Mouse (Mus musculus): ENCODE measurements around the gene Dgki.

Dgki gene

DNA sequence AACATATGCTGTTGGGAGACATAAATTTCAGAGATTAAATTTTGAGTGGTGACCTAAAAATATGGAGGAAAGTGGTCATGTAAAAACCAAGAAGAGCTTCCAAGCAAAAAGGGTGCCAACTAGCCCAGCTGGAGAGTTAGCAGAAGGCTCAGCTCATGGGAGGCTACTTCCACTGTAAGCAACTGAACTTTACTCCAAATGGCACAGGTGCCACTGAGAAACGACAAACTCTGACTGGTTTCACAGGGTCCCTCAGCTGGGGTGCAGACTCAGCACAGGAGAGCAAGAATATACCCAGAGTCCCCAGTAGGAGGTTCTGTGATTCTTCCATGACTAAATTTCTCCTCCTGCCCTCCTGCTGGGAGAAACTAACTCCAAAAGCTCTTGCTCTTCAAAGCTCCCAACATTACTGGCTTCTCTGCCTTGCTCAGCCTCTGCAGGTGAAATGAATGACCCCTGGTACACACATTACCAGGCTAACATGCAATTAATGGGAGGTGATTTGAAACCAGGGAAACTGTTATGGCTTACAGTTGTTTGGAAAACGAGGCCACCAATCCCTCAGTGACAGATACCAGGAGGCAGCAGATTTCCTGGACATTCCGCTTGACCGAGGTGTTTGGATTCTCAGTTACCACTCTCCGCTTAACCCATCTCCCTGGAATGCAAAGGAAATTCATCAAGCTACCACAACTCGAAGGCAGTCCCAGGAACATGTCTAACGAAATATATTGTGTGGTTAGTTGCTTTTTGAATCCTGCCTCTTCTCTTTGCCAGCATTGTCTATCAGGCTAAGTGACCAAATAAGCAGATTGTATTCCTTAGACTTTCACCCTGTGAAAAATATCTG, 487.1 kb downstream of the Dgki start:
- DNase-seq (ENCODE audit: inconsistent ontology term) = peak; percentile 58

DNA sequence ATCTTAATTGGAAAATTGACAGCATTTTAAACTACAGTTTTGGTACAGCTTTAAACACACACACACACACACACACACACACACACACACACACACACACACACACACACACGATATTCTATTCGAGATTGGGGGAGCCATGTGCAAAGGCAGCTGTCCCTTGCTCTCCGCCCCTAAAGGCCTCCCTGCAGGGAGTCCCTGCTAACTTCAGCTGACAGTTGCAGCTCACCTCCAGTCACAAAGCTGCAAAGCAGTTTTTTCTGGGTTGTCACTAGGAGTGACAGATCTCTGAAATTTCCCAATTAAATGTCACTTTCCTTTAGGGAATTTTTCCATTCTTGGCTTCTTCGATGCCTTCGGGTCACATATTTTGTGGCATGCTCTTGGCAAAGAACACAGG, 489.5 kb downstream of the Dgki start:
- no peak for DNase-seq (ENCODE audit: inconsistent ontology term)

DNA sequence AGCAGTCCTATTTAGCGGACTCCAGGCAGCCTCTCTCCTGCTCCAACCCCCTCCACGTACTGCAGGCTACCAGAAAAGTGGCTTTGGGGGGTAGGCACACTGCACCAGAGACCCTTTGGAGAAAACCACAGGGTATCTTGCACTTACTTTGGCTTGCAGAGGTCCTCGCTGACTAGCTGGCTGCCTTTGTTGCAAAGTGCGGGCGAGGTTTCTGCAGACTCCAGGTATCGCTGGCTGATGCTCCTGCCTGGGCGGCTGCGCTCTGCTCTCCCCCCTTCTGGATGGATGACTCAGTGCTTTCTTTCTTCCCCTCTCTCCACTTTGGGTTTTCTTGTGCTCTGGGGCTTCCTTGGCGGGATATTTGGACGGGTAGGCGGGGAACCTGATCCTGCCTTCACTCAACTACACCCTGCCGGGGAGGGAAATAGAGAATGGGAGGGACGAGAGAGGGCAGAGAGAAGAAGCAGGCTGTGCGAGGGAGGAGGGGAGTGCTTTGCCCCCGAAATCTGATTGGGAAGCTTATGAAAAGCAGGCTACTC, 490.2 kb downstream of the Dgki start, which contains the start of gene Ptn:
TSS of gene Ptn (minus strand) at position 474 of the 539 bp plus-strand sequence.
- DNase-seq (ENCODE audit: inconsistent ontology term) = peak; percentile 70

DNA sequence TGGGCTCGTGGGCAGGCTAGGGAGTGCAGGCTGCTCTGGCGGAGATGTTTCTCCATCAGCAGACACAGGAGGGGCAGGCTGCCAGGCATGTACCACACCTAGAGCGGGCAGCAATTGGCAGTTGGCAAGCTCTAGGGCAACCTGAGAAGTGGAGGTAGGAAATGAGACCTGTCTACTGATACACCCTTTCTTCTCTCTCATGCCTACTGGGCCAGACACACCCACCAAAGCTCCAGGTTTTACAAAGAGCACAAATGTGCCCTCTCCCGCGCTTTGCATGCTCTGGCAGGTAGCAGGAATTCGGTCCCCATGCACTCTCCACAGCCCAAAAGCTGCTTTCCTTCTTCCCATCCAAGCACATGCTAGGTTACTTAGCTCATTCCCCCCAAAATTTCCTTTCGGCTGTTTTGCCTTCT, 490.7 kb downstream of the Dgki start:
- peak; percentile 44 for DNase-seq (ENCODE audit: inconsistent ontology term)

DNA sequence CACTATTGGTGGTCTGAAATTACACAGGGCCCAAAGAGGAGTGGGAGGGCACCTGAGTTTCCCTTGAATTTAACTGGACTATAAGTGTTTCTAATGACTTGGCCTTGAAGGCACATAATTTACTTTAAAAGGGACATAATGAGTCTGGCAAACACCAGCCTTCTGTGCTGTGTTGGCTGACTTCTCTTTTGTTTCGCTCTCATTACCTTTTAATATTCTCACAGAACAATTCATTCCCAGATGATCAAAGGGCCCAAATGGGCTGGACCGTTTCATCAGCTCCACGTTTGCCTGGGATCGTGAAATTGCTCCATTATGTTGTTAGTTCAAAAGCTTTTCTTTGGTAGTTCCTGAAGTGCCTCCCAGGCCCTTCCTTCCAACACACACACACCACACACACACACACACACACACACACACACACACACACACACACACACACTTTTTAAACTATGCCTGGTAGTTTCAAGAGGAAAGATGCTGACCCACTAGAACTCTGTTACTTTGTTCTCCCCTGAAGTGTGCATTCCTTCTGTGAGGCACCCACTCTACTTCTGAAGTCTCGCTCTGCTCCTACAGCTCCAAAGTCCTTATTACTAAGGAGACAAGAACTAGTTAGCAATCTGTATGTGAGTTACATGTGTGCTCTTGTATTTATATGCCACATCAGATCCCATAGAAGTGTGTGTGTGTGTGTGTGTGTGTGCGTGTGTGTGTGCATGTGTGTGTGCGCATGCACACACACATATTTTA, 491.5 kb downstream of the Dgki start:
- no peak for DNase-seq (ENCODE audit: inconsistent ontology term)

DNA sequence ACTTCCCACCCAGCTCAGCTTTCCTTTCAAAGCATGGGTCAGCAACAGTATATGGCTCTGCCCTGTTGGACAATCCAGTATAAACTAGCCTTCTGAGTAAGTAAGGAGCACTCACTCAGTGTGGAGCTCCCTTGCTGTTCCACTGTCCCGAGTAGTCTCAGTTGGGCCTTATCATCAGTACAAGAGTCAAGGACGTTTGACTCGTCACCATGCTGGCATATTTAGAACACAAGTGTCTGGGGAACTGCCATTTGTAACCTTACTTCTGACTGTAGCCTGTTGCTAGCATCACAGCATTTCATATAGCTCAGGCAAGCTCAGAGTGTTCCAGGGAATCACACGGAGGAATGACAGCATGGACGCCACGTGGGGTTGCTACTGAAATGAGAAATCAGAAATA, 493.1 kb downstream of the Dgki start:
- DNase-seq (ENCODE audit: inconsistent ontology term) = no peak

DNA sequence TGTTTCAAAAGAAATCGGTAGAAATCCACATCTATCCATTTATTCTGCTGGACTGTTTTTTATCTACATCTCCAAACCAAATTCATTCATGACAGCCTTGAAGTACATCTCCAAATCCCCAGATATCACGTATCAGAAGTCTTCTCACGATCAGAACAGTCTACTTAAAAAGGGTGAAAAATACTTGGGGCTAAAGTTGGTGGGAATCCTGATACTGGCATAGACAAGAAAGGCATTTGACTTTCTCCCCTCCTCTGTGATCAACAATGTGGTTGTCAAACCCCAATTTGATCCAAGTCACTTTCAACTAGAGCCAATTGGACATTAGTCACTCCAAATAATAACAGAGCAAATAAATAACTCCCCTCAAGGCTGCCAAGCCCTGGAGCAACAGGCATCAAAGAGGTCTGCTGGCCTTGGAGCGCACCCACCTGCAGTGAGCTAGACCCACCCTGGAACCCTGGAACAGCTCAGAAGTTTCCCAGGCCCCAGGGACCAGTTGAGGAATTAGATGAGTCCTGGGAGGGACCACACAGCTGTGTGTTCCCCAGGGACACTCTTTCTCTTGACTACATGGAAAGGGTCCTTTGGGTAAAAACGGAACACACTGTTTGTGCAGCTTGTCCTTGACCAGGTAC, 499.6 kb downstream of the Dgki start:
- no peak for DNase-seq (ENCODE audit: inconsistent ontology term)

DNA sequence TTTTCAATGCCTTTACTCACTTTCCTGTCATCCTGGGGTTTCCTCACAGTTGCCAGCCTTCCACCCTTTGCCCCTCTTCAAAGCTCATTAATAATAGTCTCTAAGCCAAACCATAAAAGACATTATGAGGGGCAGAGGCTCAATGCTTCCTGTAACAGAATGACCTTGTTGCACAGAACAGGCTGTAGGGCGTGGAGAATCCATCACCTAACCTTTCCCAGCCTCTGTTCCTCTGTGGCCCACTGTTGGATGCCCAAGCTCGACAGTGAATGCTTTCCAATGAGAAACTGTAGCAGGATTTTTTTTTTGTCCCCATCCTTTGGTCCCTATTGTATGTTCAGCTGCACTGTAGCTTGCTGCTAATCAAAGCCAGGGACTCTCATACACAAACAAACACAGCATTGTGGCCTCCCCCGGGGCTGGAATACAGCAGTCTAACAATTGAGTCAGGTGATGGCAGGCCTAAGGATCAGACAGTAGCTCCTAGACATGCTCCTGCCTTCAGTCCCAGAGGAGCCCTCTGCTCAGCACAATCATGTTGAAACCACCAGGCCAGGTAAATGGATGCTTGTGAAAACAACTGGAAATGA, 502.8 kb downstream of the Dgki start:
- DNase-seq (ENCODE audit: inconsistent ontology term) = no peak

All from Muller cell, postnatal 12 days (primary cell).